8 mouse cellular contexts compared by ENCODE assay signal in the genomic region with DNA sequence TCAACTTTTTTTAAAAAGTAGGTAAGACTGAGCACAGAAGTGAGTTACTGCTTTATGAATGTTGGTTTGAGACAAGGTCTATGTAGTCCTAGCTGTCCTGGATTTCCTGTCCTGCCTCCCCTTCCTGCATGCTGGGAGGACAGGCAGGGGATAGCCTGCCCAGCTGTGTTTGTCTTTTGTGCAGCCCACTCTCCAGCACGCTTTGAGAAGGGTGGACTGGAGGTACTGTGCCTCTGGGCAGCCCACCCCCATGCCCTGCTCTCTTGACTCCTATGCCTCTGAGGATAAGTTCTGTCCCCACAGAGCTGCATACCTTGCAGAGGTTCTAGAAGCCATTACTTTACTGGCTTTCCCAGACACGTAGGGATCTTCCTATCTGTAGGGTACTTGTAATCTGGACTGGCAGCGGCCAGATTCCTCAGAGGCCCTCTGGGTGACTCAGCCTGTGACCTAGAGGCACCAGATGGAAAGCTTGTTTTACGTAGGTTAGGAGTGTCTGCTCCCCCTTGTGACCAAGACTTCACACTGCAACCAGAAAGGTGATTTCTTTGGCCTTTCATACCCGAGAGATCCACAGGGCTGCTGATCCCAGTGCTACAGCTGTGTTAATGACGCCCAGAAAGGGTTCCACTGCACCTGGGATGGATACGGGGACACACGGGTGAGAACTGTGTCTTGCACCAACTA. TPM values are rescaled to one million over a fixed set of nuclear protein-coding genes. Genes with fewer than 3 reads are reported as not detected.
DNase-seq lines count a peak whose midpoint lies in the region; ATAC-seq lines count a peak whose summit lies in the region.

No protein-coding gene starts in this region.

- H3K27me3 ChIP-seq in hindbrain, embryonic 13.5 days: no peaks in the 10 kb centered on the region
- H3K27me3 ChIP-seq in limb, embryonic 10.5 days (ENCODE audit: low read depth, poor library complexity, severe bottlenecking): no peaks in the 10 kb centered on the region
- no peaks in the 10 kb centered on the region for H3K27me3 ChIP-seq in midbrain, embryonic 10.5 days (ENCODE audit: low read depth, poor library complexity, severe bottlenecking)

- H3K9ac ChIP-seq in hindbrain, embryonic 13.5 days: no peak overlapping the region; the same call in 1 of the 2 replicates

- H3K36me3 ChIP-seq in hindbrain, embryonic 13.5 days: peaks cover 45% of the 10 kb centered on the region
- peaks cover 75% of the 10 kb centered on the region for H3K36me3 ChIP-seq in limb, embryonic 10.5 days
- peaks cover 69% of the 10 kb centered on the region for H3K36me3 ChIP-seq in midbrain, embryonic 10.5 days

- no peak overlapping the region for H3K4me2 ChIP-seq in hindbrain, embryonic 13.5 days

- peak; percentile 29 to 65 for DNase-seq in right cerebral cortex, adult 2 months (ENCODE audit: low spot score in 2 of 2)
- no peak for DNase-seq in right cerebral cortex, postnatal 4 days
- peak; percentile 77 to 84 for DNase-seq in cerebellum, adult 18-20 months
- peak; percentile 53 for DNase-seq in limb, embryonic 10.5 days (ENCODE audit: low spot score)
- peak; percentile 64 for DNase-seq in midbrain, embryonic 10.5 days (ENCODE audit: low spot score)
- DNase-seq in spleen, postnatal 36 days (ENCODE audit: low spot score in 2 of 2): peak; percentile 51 to 61

- peak overlapping the region; percentile 58; the same call in 1 of the 2 replicates for H3K27ac ChIP-seq in hindbrain, embryonic 13.5 days
- 0 out of 2 replicates have a peak overlapping the region, but pooled peaks have one; percentile 32 for H3K27ac ChIP-seq in limb, embryonic 10.5 days
- peak overlapping the region; percentile 68 for H3K27ac ChIP-seq in midbrain, embryonic 10.5 days (replicated peaks)

- no peak overlapping the region for H3K4me3 ChIP-seq in hindbrain, embryonic 13.5 days
- no peak overlapping the region for H3K4me3 ChIP-seq in limb, embryonic 10.5 days
- H3K4me3 ChIP-seq in midbrain, embryonic 10.5 days: no peak overlapping the region

- peak; percentile 71 for ATAC-seq in frontal cortex, adult (ENCODE audit: low TSS enrichment)
- peak; percentile 55; the same call in 1 of the 2 replicates for ATAC-seq in hindbrain, embryonic 13.5 days (ENCODE audit: low FRiP score)

- H3K9me3 ChIP-seq in hindbrain, embryonic 13.5 days: no peaks in the 10 kb centered on the region
- H3K9me3 ChIP-seq in limb, embryonic 10.5 days (replicated peaks): no peaks in the 10 kb centered on the region
- H3K9me3 ChIP-seq in midbrain, embryonic 10.5 days (replicated peaks): no peaks in the 10 kb centered on the region

- H3K4me1 ChIP-seq in hindbrain, embryonic 13.5 days (replicated peaks): 0 out of 2 replicates have a peak, but pooled peaks cover 5% of the 10 kb centered on the region
- H3K4me1 ChIP-seq in limb, embryonic 10.5 days: peaks cover 8% of the 10 kb centered on the region; the same call in 1 of the 2 replicates
- peaks cover 6% of the 10 kb centered on the region for H3K4me1 ChIP-seq in midbrain, embryonic 10.5 days

- 35% methylated on average over 8 of the region's 8 CpGs for WGBS in hindbrain, embryonic 13.5 days
- 42% methylated on average over 8 of the region's 8 CpGs for WGBS in limb, embryonic 10.5 days
- WGBS in midbrain, embryonic 10.5 days: 40% methylated on average over 8 of the region's 8 CpGs

RNA-seq across cellular contexts. Expression of a gene that starts 17.9 kb away (rescaled TPM):
- 24.0 and 24.2 TPM in 2 replicates for polyA plus RNA-seq in hindbrain, embryonic 13.5 days (2015; fragmentation: Nextera tagmentation; extraction: Ambion mirVana)
- polyA plus RNA-seq in limb, embryonic 10.5 days (2016; fragmentation: Nextera tagmentation; extraction: Ambion mirVana): 14.5 and 19.1 TPM in 2 replicates
- 14.4 and 17.1 TPM in 2 replicates for polyA plus RNA-seq in midbrain, embryonic 10.5 days (2016; fragmentation: Nextera tagmentation; extraction: Ambion mirVana)

RNA-seq across cellular contexts. Expression of a gene that starts 39.5 kb away (rescaled TPM):
- polyA plus RNA-seq in hindbrain, embryonic 13.5 days (2015; fragmentation: Nextera tagmentation; extraction: Ambion mirVana): 23.9 and 27.9 TPM in 2 replicates
- 36.3 and 36.8 TPM in 2 replicates for polyA plus RNA-seq in limb, embryonic 10.5 days (2016; fragmentation: Nextera tagmentation; extraction: Ambion mirVana)
- polyA plus RNA-seq in midbrain, embryonic 10.5 days (2016; fragmentation: Nextera tagmentation; extraction: Ambion mirVana): 24.6 and 34.1 TPM in 2 replicates

RNA-seq across cellular contexts. Expression of a gene that starts 52.6 kb away (rescaled TPM):
- 33.4 and 33.8 TPM in 2 replicates for polyA plus RNA-seq in hindbrain, embryonic 13.5 days (2015; fragmentation: Nextera tagmentation; extraction: Ambion mirVana)
- polyA plus RNA-seq in limb, embryonic 10.5 days (2016; fragmentation: Nextera tagmentation; extraction: Ambion mirVana): 5.4 and 7.4 TPM in 2 replicates
- 6.3 and 10.0 TPM in 2 replicates for polyA plus RNA-seq in midbrain, embryonic 10.5 days (2016; fragmentation: Nextera tagmentation; extraction: Ambion mirVana)
